Mouse (Mus musculus): ENCODE data around the gene Ccn1.

Ccn1 gene

DNA sequence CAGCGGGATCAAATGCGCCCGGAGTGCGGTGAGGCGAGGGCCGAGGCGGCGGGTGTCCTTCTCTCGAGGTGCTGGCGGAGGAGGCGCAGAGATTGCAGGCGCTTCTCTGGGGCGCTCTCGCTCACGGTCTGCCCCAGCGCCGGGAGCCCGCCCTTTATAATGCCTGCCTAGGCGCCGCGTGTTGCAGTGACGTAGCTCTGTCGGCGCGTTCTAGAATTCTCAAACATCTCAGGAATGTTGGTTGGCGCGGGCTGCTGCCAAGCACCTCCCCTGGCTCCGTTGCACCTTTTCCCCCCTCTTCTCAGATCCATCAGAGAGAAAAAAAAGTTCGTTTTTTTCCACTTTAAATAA, at the start of gene Ccn1:
Gene Ccn1 (minus strand): TSS at position 130 of the 351 bp plus-strand sequence.
- peak; percentile 93 for DNase-seq (ENCODE audit: low spot score)

GRCm38 (mm10) chr3:145693361-145693760, 43.6 kb upstream of the Ccn1 start:
- no peak for DNase-seq (ENCODE audit: low spot score)

GRCm38 (mm10) chr3:145692037-145692436, 42.3 kb upstream of the Ccn1 start:
- DNase-seq (ENCODE audit: low spot score), result no peak

- no peak for DNase-seq (ENCODE audit: low spot score)
Observed at GRCm38 (mm10) chr3:145691415-145691814, 41.6 kb upstream of the Ccn1 start.

- no peak for DNase-seq (ENCODE audit: low spot score)
Observed at GRCm38 (mm10) chr3:145689271-145689670, 39.5 kb upstream of the Ccn1 start.

DNA sequence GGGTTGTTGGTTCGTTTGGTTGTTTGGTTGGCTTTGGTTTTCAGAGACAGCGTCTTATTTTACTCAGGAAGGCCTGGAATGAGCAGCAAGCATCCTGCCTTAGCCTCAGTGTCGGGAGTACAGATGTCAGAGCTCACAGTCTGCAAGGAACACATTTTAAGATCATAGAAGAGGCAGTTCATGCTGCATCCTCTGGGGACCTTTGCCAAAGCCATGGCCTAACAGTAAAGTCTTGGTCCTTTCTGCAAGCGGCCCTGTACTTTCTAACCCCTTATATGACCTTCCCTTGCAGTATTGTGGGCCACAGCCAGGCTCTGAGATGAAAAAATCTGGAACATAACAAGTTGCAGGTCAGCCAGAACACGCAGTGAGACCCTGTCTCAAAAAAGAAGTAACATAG, 38.1 kb upstream of the Ccn1 start:
- no peak for DNase-seq (ENCODE audit: low spot score)

DNA sequence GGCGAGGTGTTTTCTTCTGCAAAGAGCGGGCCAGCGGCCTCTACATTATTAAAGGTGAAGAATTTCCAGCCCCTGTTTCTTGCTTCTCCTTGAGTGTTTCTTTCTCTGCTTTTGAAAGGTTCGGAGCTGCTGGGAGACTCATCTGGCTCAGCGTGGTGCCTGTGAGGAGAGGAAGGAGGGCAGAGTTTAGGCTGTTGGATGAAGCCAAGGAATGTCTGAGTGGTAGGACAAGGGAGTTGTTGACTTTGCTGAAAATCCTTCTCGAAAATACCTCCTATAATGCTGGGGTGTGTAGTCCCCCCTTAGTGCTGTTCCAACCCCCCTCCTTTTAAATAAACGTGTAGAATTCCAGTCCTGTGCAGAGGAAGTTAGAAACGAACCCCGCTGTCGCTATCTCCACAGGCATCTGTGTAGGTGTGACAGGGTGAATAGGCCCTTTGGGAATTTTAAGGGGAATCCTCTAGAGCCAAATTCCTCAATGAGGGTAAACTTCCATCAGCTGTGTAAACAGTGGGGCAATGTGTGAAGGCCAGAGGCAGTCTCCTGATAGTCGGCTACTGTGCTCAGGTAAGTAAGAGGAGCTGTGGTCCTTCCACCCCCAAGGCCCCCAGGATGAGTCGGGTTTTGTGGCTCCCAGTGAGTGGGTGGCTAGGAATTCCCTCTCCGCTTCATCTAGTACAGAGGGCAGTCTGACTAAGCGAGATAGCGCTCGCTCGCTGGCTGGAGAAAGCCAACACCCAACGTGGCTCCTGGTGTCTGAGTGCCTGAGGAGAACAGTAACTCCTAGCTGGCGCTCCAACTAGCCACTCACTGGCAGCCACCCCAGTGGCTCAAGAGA, 35.0 kb upstream of the Ccn1 start:
- DNase-seq (ENCODE audit: low spot score), result peak; percentile 21

- DNase-seq (ENCODE audit: low spot score), result no peak
Observed at GRCm38 (mm10) chr3:145684201-145684600, 34.4 kb upstream of the Ccn1 start.

- no peak for DNase-seq (ENCODE audit: low spot score)
Observed at GRCm38 (mm10) chr3:145681348-145681935, 31.7 kb upstream of the Ccn1 start.

- DNase-seq (ENCODE audit: low spot score), result no peak
Observed at GRCm38 (mm10) chr3:145680686-145681085, 30.9 kb upstream of the Ccn1 start.

DNA sequence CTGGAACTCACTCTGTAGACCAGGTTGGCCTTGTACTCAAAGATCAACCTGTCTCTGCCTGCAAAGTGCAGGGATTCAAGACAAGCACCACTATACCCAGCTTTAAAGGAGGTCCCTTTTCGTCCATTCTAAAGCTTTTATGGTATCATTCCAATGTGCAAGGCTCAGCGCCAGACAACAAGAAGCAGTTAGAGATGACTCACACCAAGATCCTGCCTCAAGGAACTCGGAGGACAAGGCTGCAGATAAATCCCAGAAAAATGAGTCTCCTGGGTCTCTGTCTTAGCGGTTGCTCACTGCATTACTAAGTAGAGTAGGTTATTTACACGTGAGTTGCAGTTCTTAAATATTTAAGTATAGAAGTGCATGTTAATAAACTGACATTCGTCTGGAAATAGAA, 26.4 kb upstream of the Ccn1 start:
- DNase-seq (ENCODE audit: low spot score), result no peak

DNA sequence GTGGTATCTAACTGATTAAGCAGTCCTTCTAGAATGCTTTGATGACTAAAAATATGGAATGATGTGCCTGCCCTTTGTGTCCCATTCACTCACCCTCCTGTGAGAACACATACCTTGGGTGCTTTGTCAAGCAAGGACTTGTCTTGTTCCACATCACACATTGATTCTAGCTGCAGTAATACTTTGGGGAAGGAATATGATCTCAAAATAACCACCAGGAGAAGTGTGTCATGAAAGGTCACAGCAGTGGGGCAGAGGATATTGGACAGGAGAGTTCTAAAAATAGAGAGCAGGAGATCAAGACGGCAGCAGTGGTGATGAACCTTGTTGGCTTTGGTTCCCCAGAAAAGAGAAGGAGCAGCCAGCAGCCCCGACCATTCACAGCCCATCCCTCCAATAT, 25.0 kb upstream of the Ccn1 start:
- no peak for DNase-seq (ENCODE audit: low spot score)

GRCm38 (mm10) chr3:145666383-145666782, 16.6 kb upstream of the Ccn1 start:
- no peak for DNase-seq (ENCODE audit: low spot score)

DNA sequence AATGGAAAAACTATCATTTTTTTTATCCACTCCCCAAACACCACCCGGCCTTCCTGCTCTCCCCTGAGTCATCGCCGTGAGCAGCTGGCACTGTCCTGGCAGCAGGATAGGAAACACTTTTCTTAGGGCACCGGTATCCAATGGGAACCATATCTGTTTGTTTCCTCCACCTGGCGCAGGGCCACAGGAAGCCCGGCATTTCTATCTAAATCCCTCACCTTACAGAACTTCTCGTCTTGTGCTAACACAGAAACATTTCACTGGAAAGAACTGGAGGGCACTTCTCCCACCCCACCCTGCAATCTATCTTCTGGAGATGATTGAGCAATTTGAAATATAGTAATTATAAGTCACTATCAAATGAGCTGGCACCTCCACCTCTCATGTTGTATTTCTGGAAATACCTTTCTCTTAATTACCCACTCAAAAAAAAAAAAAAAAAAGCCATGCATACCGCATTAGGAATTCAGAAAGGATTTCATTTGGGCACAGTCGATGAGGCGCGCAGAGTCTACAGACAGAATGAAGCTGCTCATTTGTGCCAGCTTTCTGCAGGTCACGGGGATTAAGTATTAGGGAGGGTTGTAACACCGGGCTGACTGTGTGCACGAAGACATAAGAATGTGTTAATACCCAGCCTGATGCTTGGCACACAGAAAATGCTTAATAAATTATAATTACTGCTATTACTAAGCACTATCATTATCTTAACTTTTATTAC, 7.4 kb upstream of the Ccn1 start:
- DNase-seq (ENCODE audit: low spot score), result no peak

- DNase-seq (ENCODE audit: low spot score), result no peak
Observed at GRCm38 (mm10) chr3:145654944-145655343, 5.2 kb upstream of the Ccn1 start.

GRCm38 (mm10) chr3:145654028-145654427, 4.2 kb upstream of the Ccn1 start:
- DNase-seq (ENCODE audit: low spot score), result peak; percentile 32

DNA sequence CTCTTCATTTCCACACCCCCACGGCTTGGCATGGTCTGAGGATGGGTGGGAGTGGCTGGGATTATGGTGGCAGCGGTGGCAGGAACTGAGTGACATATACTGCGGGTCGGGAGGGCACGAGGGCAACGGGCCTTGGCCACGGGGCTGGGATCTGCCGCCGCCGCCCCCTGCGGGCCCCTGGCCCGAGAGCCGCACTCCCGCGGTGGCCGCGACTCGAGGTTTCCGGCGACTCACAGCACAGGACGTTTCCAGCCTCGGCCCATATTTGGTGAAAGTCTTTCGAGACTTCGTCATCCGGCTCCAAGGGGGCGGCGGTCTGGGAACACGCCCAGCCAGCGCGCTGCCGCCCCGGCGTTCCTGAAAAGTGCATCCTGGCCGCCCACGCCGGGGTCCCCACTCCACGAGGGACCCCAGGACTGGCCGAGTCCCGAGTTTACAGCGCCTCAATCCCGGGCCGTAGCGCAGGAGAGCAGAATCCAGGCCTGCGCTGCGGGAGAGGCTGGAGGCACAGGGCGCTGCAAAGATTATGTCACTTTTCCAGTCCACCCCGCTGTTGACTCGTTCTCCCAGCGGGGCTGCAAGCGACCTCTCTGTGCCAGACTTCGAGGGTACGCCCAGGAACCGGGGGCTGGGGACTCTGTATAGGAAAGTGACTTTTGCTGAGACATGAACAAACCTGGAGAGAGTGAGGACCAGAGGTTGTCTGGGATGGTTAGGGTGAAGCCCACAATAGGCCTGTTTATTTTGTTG, 3.6 kb upstream of the Ccn1 start:
- DNase-seq (ENCODE audit: low spot score), result peak; percentile 90

DNA sequence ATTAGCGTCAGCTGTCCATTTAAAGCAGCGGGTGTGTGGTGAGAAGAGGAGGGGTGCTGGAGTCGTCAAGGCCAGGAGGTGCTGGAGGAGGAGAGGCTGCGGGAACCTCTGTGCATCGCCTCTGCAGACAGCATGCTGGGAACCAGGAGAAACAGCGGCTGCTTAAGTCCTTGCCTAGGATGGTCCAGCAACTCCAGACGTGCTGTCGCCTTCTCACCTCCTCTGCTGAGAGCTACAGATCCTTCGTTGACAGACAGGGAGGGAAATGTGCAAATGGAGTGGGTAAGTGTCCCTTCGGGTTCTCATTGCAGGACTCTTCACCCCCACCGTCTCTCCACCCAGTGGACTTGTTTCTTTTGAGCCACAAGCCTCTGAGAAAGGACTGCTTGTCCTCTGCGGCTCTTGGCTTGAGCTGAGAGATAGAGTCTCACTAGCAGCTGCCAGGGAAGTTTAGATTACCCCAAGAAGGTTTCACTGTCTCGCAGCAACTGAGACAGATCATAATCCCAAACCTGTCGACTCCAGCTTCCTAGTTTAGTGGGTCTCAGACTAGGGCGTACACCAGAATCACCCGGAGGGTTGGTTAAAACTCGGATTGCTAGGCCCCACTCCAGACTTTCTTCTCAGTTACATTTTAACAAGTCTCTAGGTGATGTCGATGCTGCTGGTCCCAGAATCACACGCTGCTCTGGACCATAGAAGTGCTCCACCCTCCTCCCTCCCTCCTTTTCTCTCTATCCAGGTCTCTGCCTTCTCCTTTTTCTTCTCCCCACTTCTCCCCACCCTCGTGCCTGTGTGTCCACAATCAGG, 2.7 kb upstream of the Ccn1 start:
- peak; percentile 63 for DNase-seq (ENCODE audit: low spot score)

- peak; percentile 76 for DNase-seq (ENCODE audit: low spot score)
Observed at GRCm38 (mm10) chr3:145651978-145652321, 2.2 kb upstream of the Ccn1 start.

- DNase-seq (ENCODE audit: low spot score), result peak; percentile 77
Observed at GRCm38 (mm10) chr3:145651029-145651977, 1.5 kb upstream of the Ccn1 start.

All from embryo, embryonic 10.5 days (tissue).